Mouse (Mus musculus) heart, postnatal 0 days (tissue): ENCODE measurements around the gene Emd. TPM values are rescaled to one million over a fixed set of nuclear protein-coding genes. Genes with fewer than 3 reads are reported as not detected.

Source experiments
- ATAC-seq: fragments of 200-750 bp; cut with Nextera tagmentation; 2 replicates; pipeline ENCODE4 v1.8.0; 2017; ENCODE audit warnings: low read depth, moderate number of reproducible peaks, moderate library complexity; ENCODE audit not compliant: insufficient read depth
- DNase-seq: peaks from one replicate; pipeline ENCODE4 v3.0.0-alpha.2; 2016; ENCODE audit warnings: low spot score
- H3K27ac ChIP-seq: fragments of 300-500 bp; sonication (generic); 2 replicates; pipeline ENCODE4 v1.5.1; 2014; ENCODE audit warnings: low read depth, mild to moderate bottlenecking
- H3K27me3 ChIP-seq: fragments of 300-500 bp; sonication (generic); 2 replicates; pipeline ENCODE4 v1.6.1; 2014; ENCODE audit warnings: low read length, mixed read lengths; ENCODE audit not compliant: control insufficient read depth, insufficient read depth
- H3K36me3 ChIP-seq: fragments of 300-500 bp; sonication (generic); replicated peaks from 2 replicates; pipeline ENCODE4 v1.6.1; 2014; ENCODE audit warnings: low read length, mixed read lengths; ENCODE audit not compliant: control insufficient read depth, insufficient read depth
- H3K4me1 ChIP-seq: fragments of 300-500 bp; sonication (generic); 2 replicates; pipeline ENCODE4 v1.6.1; 2014; ENCODE audit warnings: antibody characterized with exemption; ENCODE audit not compliant: control insufficient read depth, insufficient read depth
- H3K4me2 ChIP-seq: fragments of 300-500 bp; sonication (generic); 2 replicates; pipeline ENCODE4 v1.6.1; 2014; ENCODE audit warnings: low read depth, mild to moderate bottlenecking, low read length, moderate library complexity
- H3K4me3 ChIP-seq: fragments of 300-500 bp; sonication (generic); 2 replicates; pipeline ENCODE4 v1.5.1; 2014; ENCODE audit warnings: low read depth, low read length
- H3K9ac ChIP-seq: fragments of 300-500 bp; sonication (generic); replicated peaks from 2 replicates; pipeline ENCODE4 v1.6.1; 2014; ENCODE audit warnings: low read depth, low read length, mixed read lengths
- H3K9me3 ChIP-seq: fragments of 300-500 bp; sonication (generic); replicated peaks from 2 replicates; pipeline ENCODE4 v1.6.1; 2016; ENCODE audit warnings: low read length; ENCODE audit not compliant: control insufficient read depth
- CTCF ChIP-seq: IDR thresholded peaks from 2 replicates; pipeline ENCODE4 v1.5.1; 2016; ENCODE audit warnings: antibody characterized with exemption, control low read depth, low read depth
- EP300 ChIP-seq: IDR thresholded peaks from 2 replicates; pipeline ENCODE4 v1.6.1; 2016; ENCODE audit warnings: antibody characterized with exemption, low read depth
- WGBS: fragments of 180-500 bp; shearing (Covaris S2); extraction: QIAGEN DNeasy Blood & Tissue Kit; methylation state at CpG from one replicate; pipeline ENCODE4 v1.1.7; 2014; 5-methylcytosine and 5-hydroxymethylcytosine counted together
- microRNA-seq: library from miRNA; unstranded; fragments of <30 nt; microRNA quantifications from one replicate; pipeline ENCODE4, GENCODE M21; 2016
- polyA plus RNA-seq: library from polyadenylated mRNA; unstranded; fragments of >200 nt; fragmentation: Nextera tagmentation; extraction: Ambion mirVana; gene quantifications from 2 replicates; pipeline ENCODE4 v1.2.1, GENCODE M21; 2015
- total RNA-seq: library from RNA; depleted of rRNA; stranded (reverse); fragments of >200 nt; gene quantifications from 2 replicates; pipeline ENCODE4 v1.2.3, GENCODE M21; 2014; ENCODE audit warnings: low replicate concordance; rRNA removed

Gene Emd
- total and polyA plus RNA-seq, 2 experiments from 2014 or later, result 13.1 to 34.4 TPM

DNA sequence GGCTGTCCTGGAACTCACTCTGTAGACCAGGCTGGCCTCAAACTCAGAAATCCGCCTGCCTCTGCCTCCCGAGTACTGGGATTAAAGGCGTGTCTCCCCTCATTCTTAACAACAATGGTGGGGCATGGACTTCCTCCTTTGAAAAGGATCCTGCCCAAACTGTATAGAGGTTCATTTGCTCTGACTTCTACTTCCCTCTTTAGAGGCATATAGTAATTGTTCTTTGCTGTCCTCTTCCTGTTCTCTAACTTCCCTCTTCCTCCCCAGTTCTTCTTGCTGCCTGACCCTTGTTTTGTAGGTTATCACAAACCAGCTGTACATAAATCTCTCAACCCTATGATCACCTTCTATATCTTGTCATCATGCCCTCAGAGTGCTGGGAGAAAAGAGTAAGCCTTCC lies 45.2 kb downstream of the Emd start:
- Histone ChIP-seq H3K36me3 (peaks cover 26% of the 10 kb centered on the region), H3K4me2 (no peak overlapping the region), H3K4me3 (no peak overlapping the region), H3K9me3 (no peaks in the 10 kb centered on the region), H3K27me3 (no peaks in the 10 kb centered on the region), H3K27ac (no peak overlapping the region), H3K9ac (no peak overlapping the region), H3K4me1 (no peaks in the 10 kb centered on the region)
- no peak for TF ChIP-seq CTCF
- no peak for TF ChIP-seq EP300
- ATAC-seq, result no peak
- 62% methylated on average over 3 of the region's 3 CpGs for WGBS
- no peak for DNase-seq

DNA sequence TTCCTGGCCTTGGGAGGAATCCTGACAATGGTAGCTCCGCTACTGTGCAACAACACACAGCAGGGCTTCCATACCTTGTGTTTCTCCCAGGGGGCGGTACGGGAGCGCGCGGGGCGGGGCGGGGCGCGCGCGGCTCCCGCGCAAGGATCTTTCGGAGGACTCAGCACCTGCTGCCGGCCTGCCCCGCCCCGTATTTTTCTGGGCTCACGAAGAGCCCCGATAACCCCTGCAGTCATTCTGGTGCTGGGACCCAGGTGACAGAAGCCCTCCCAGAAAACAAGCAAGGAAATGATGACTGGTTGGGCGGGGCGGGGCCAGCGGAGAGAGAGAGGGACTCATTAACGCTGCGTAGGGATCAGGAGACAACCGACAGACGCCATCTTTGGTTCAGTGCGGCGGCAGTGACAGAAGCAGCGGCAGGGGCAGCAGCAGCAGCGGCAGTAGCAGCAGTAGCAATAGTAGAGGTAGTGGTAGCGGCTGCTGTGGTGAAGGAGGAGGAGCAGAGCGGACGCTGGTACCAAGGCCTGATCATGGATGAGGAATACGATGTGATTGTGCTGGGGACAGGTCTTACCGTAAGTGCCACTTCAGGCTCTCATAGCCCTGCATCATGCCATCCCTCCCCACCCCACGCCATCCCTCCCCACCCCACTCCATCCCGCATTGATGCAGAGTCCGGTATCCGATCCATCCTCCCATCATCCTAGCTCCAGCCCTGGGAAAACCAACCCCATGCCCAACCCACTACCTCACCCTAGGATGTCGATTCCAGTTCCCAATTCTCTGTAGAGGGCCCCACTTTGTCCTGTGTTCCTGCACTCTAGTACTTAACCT lies 50.6 kb downstream of the Emd start, which contains the start of gene Gdi1:
Gene Gdi1 (plus strand): TSS at position 132 of the 834 bp plus-strand sequence.
- Histone ChIP-seq H3K9me3 (no peaks in the 10 kb centered on the region), H3K4me1 (no peaks in the 10 kb centered on the region), H3K9ac (peak within 1 kb of the TSS; percentile 74), H3K36me3 (peaks cover 54% of the 10 kb centered on the region), H3K27ac (peak within 1 kb of the TSS; percentile 96), H3K4me3 (peak within 1 kb of the TSS; percentile 66), H3K4me2 (peak within 1 kb of the TSS; percentile 73), H3K27me3 (no peaks in the 10 kb centered on the region)
- ATAC-seq (peak; percentile 88), DNase-seq (peak; percentile 61)
- 14% methylated on average over 41 of the region's 41 CpGs for WGBS
- peak; percentile 34 for TF ChIP-seq CTCF
- no peak for TF ChIP-seq EP300

Small RNA genes within 50 kb of the gene (microRNA-seq; reads per million reads assigned to microRNA genes)
- not detected for gene Mir7091

Other genes with a start within 250 kb of the Emd start
- gene Irak1, start 230.8 kb upstream of the Emd start, total RNA-seq, result 46.9 and 94.8 TPM in 2 replicates
- gene Irak1, start 230.8 kb upstream of the Emd start, polyA plus RNA-seq, result 31.7 and 35.3 TPM in 2 replicates
- gene Opn1mw, start 127.2 kb upstream of the Emd start, total RNA-seq, result not detected in 2 replicates
- not detected in 2 replicates for gene Opn1mw, start 127.2 kb upstream of the Emd start, polyA plus RNA-seq
- gene Mecp2, start 119.3 kb upstream of the Emd start, total RNA-seq, result 15.6 and 43.8 TPM in 2 replicates
- gene Mecp2, start 119.3 kb upstream of the Emd start, polyA plus RNA-seq, result 10.8 and 12.1 TPM in 2 replicates
- not detected in 2 replicates for gene Tex28, start 86.8 kb upstream of the Emd start, total RNA-seq
- gene Tex28, start 86.8 kb upstream of the Emd start, polyA plus RNA-seq, result not detected in 2 replicates
- gene Tktl1, start 77.4 kb upstream of the Emd start, total RNA-seq, result not detected in 2 replicates
- gene Tktl1, start 77.4 kb upstream of the Emd start, polyA plus RNA-seq, result not detected in 2 replicates
- 374 and 672 TPM in 2 replicates for gene Flna, start 4.9 kb upstream of the Emd start, total RNA-seq
- gene Flna, start 4.9 kb upstream of the Emd start, polyA plus RNA-seq, result 58.0 and 67.4 TPM in 2 replicates
- 2,015 and 2,184 TPM in 2 replicates for gene Rpl10, start 16.1 kb downstream of the Emd start, total RNA-seq
- 410 and 447 TPM in 2 replicates for gene Rpl10, start 16.1 kb downstream of the Emd start, polyA plus RNA-seq
- gene Taz, start 27.2 kb downstream of the Emd start, total RNA-seq, result 69.3 and 71.1 TPM in 2 replicates
- gene Taz, start 27.2 kb downstream of the Emd start, polyA plus RNA-seq, result 60.9 and 69.7 TPM in 2 replicates
- gene Dnase1l1, start 27.6 kb downstream of the Emd start, total RNA-seq, result 11.7 and 26.5 TPM in 2 replicates
- 14.5 and 15.8 TPM in 2 replicates for gene Dnase1l1, start 27.6 kb downstream of the Emd start, polyA plus RNA-seq
- gene Atp6ap1, start 42.4 kb downstream of the Emd start, total RNA-seq, result 114 and 125 TPM in 2 replicates
- gene Atp6ap1, start 42.4 kb downstream of the Emd start, polyA plus RNA-seq, result 92.3 and 92.8 TPM in 2 replicates
- 62.1 and 81.6 TPM in 2 replicates for gene Gdi1, start 50.3 kb downstream of the Emd start, total RNA-seq
- gene Gdi1, start 50.3 kb downstream of the Emd start, polyA plus RNA-seq, result 72.1 and 75.5 TPM in 2 replicates
- 2.4 and 9.8 TPM in 2 replicates for gene Fam50a, start 58.3 kb downstream of the Emd start, total RNA-seq
- 40.3 and 41.3 TPM in 2 replicates for gene Fam50a, start 58.3 kb downstream of the Emd start, polyA plus RNA-seq
- gene Plxna3, start 74.4 kb downstream of the Emd start, total RNA-seq, result 12.9 and 15.9 TPM in 2 replicates
- 0.59 TPM in 2 replicates for gene Plxna3, start 74.4 kb downstream of the Emd start, polyA plus RNA-seq
- 61.1 and 76.7 TPM in 2 replicates for gene Lage3, start 98.9 kb downstream of the Emd start, total RNA-seq
- gene Lage3, start 98.9 kb downstream of the Emd start, polyA plus RNA-seq, result 83.9 and 94.9 TPM in 2 replicates
- 44.2 and 58.2 TPM in 2 replicates for gene Ubl4a, start 118.5 kb downstream of the Emd start, total RNA-seq
- gene Ubl4a, start 118.5 kb downstream of the Emd start, polyA plus RNA-seq, result 49.8 and 50.8 TPM in 2 replicates
- 9.1 and 17.2 TPM in 2 replicates for gene Slc10a3, start 118.7 kb downstream of the Emd start, total RNA-seq
- gene Slc10a3, start 118.7 kb downstream of the Emd start, polyA plus RNA-seq, result 9.4 and 10.3 TPM in 2 replicates
- 32.7 and 41.1 TPM in 2 replicates for gene Fam3a, start 138.6 kb downstream of the Emd start, total RNA-seq
- 26.8 and 26.9 TPM in 2 replicates for gene Fam3a, start 138.6 kb downstream of the Emd start, polyA plus RNA-seq
- 27.0 and 34.7 TPM in 2 replicates for gene Ikbkg, start 138.6 kb downstream of the Emd start, total RNA-seq
- gene Ikbkg, start 138.6 kb downstream of the Emd start, polyA plus RNA-seq, result 17.4 and 18.1 TPM in 2 replicates
- 11.0 and 13.8 TPM in 2 replicates for gene G6pdx, start 174.5 kb downstream of the Emd start, total RNA-seq
- gene G6pdx, start 174.5 kb downstream of the Emd start, polyA plus RNA-seq, result 8.0 and 8.5 TPM in 2 replicates
- gene Gm6880, start 226.7 kb downstream of the Emd start, total RNA-seq, result not detected in 2 replicates
- gene Gm6880, start 226.7 kb downstream of the Emd start, polyA plus RNA-seq, result not detected in 2 replicates